Mouse (Mus musculus): ENCODE measurements around the gene Adck1. TPM values are rescaled to one million over a fixed set of nuclear protein-coding genes. Genes with fewer than 3 reads are reported as not detected.

Adck1 gene
- polyA plus RNA-seq, 1 experiment: 3.6 TPM

DNA sequence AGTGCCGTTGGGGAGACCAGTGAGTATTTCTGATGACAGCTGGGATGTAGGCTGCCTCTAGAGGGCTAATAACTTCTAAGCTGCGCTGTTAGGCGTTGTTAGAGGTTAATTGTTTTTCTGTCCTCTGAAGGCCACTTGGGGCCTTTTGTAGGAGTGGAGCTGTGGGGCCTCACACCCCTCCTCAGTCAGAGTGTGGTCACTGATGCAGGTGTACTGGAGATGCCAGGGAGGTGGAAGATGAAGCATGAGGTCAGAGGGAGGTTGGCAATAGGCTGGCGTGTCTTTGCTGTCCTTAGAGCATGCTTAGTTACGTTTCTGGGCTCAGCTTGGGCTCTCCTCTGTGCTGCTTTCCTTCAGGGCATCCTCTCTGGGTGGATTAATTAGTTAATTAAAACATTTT, 11.7 kb downstream of the Adck1 start:
- TF ChIP-seq GATA1 (IDR thresholded peaks at IDR 0.05; ENCODE audit: borderline replicate concordance, low read length): no peak
- TF ChIP-seq FLI1 (IDR thresholded peaks at IDR 0.05; ENCODE audit: low read length): no peak
- H3K36me3 ChIP-seq (replicated peaks; ENCODE audit: low read length): peaks cover 29% of the 10 kb centered on the region

DNA sequence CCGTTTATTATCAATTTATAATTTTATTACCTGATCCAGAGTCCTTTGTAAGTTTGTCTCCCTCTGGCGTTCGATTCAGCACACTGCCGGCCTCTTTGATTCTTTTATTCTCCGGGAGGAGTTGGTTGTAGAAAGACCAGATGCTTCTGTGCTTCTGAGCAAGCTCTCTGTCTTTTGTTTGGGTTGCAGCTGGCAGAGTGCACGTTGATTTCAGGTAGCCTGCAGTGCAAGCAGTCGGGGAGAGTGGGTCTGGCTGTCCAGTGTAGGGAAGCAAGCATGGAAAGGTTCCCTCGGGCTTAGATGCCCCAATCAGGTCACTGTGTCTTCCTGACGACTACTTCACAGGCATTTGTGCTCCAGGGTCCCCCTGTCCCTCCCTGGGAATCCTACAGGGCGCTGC, 16.5 kb downstream of the Adck1 start:
- H3K9me3 ChIP-seq: no peaks in the 10 kb centered on the region
- TF ChIP-seq FLI1 (IDR thresholded peaks at IDR 0.05; ENCODE audit: low read length): no peak
- no peak for TF ChIP-seq GATA1 (IDR thresholded peaks at IDR 0.05; ENCODE audit: borderline replicate concordance, low read length)
- H3K4me1 ChIP-seq: peaks cover 6% of the 10 kb centered on the region
- no peaks in the 10 kb centered on the region for H3K27me3 ChIP-seq (replicated peaks)
- peaks cover 56% of the 10 kb centered on the region for H3K36me3 ChIP-seq (replicated peaks; ENCODE audit: low read length)
- no peak overlapping the region for H3K4me3 ChIP-seq (replicated peaks)

More for the DNA sequence above, 11.7 kb downstream of the Adck1 start:
- Histone ChIP-seq H3K4me1 (peaks cover 32% of the 10 kb centered on the region), H3K9me3 (no peaks in the 10 kb centered on the region), H3K4me3 (replicated peaks) (no peak overlapping the region), H3K27me3 (replicated peaks) (no peaks in the 10 kb centered on the region)

DNA sequence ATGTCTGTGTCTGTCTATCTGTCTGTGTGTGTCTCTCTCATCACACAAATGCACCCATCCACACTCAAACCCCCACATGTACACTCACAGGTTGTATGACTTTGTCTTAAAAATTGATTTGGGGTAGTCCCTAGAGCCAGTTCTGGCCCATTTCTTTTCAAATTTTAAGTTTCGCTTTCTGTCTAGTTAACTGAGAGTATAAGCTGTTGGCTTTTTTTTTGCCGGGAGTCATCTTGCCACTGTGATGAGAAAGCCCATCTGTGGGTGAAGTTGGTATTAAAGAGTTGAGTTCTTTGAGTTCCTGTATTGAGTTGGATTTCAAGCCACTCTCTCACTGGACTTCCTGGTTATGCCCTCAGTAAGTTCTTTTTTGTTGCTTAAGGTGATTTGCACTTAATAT, 17.9 kb downstream of the Adck1 start:
- Histone ChIP-seq H3K36me3 (replicated peaks; ENCODE audit: low read length) (peaks cover 48% of the 10 kb centered on the region), H3K27me3 (replicated peaks) (no peaks in the 10 kb centered on the region), H3K4me3 (replicated peaks) (no peak overlapping the region), H3K9me3 (no peaks in the 10 kb centered on the region), H3K4me1 (peaks cover 6% of the 10 kb centered on the region)
- TF ChIP-seq GATA1 (IDR thresholded peaks at IDR 0.05; ENCODE audit: borderline replicate concordance, low read length) (no peak), FLI1 (IDR thresholded peaks at IDR 0.05; ENCODE audit: low read length) (no peak)

DNA sequence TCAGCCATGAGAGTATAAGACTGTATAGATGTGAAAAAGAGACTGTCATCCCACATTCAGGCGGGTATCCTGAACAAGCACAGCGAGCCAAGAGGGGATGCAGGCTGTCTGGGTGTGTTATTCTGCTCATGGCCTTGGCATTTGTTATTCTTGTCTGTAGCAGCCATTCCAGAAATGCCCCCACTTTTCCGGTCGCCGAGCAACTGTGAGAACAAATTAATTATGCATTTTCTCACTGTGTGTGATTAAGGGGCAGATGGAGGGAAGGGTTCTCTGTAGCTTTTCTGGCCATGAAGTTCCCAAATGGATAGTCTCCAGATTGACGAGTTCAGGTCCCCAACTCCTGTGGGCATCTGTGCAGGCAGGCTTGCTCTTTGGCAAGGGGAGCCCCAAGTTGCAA, 28.5 kb downstream of the Adck1 start:
- Histone ChIP-seq H3K4me1 (peaks cover 9% of the 10 kb centered on the region; the same call in 1 of the 2 replicates), H3K9me3 (no peaks in the 10 kb centered on the region), H3K4me3 (replicated peaks) (no peak overlapping the region), H3K36me3 (replicated peaks; ENCODE audit: low read length) (peaks cover 39% of the 10 kb centered on the region), H3K27me3 (replicated peaks) (no peaks in the 10 kb centered on the region)
- no peak for TF ChIP-seq GATA1 (IDR thresholded peaks at IDR 0.05; ENCODE audit: borderline replicate concordance, low read length)
- TF ChIP-seq FLI1 (IDR thresholded peaks at IDR 0.05; ENCODE audit: low read length): no peak

DNA sequence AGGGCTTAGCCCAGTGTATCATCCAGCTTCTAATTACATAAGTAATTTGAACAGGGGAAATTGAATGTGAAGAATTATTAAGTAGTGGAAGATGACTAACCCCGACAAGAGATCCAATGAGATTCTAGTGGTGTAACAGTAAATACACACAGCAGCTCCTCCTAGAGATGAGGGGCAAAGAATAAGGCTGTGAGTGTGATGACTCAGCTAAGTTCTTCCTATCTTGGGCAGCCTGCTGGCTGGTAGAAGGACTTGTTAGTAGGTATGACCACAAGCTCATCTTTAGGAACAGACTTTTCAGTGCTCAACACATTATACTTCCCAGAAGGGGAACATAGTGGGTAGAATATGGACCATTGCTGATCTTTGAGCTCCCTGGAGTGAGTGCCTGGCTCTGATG, 38.3 kb downstream of the Adck1 start:
- Histone ChIP-seq H3K4me1 (peaks cover 42% of the 10 kb centered on the region), H3K4me3 (replicated peaks) (no peak overlapping the region), H3K36me3 (replicated peaks; ENCODE audit: low read length) (peaks cover 35% of the 10 kb centered on the region), H3K27me3 (replicated peaks) (no peaks in the 10 kb centered on the region), H3K9me3 (no peaks in the 10 kb centered on the region)
- TF ChIP-seq GATA1 (IDR thresholded peaks at IDR 0.05; ENCODE audit: borderline replicate concordance, low read length): no peak
- no peak for TF ChIP-seq FLI1 (IDR thresholded peaks at IDR 0.05; ENCODE audit: low read length)

DNA sequence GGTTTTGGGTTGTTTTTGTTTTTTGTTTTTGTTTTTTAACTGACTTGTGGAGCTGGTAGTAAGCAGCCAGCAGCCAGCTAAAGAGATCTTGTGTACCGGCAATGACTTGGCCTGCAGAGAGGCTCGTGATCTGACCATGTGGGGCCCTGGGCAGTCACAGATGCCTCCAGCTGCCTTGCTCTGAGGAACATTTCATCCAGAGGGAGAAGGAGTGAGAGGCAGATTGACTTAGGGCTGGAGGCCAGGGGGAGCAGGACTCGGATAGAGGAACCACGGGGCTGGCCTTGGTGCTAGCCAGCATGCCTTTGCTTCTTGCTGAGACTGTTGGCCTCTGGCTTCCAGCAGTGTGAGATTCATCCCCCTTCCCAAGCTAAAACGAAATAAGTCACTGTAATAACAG, 43.2 kb downstream of the Adck1 start:
- Histone ChIP-seq H3K27me3 (replicated peaks) (no peaks in the 10 kb centered on the region), H3K4me3 (replicated peaks) (no peak overlapping the region), H3K9me3 (no peaks in the 10 kb centered on the region), H3K4me1 (peaks cover 57% of the 10 kb centered on the region), H3K36me3 (replicated peaks; ENCODE audit: low read length) (peaks cover 58% of the 10 kb centered on the region)
- TF ChIP-seq GATA1 (IDR thresholded peaks at IDR 0.05; ENCODE audit: borderline replicate concordance, low read length) (no peak), FLI1 (IDR thresholded peaks at IDR 0.05; ENCODE audit: low read length) (no peak)

DNA sequence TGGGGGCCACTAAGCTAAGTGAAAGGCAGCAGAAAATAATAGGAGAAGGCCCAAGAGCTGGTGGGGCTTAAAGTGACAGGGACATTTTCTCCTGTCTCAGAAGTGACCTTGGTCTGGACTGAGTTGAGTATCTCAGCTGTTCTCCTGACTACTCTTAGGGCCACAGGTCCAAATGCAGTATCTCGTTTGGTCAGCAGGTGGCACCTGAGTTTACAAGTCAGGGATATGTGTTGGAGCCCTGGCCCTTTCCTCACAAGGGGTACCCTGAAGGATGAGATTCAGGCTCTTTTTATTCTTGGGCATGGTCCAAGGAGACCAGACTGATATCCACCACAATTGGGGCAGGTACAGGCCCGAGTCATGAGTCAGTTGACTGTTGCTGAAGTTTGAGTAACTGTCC, 44.8 kb downstream of the Adck1 start:
- Histone ChIP-seq H3K4me3 (replicated peaks) (no peak overlapping the region), H3K27me3 (replicated peaks) (no peaks in the 10 kb centered on the region), H3K36me3 (replicated peaks; ENCODE audit: low read length) (peaks cover 68% of the 10 kb centered on the region), H3K4me1 (peaks cover 47% of the 10 kb centered on the region), H3K9me3 (no peaks in the 10 kb centered on the region)
- no peak for TF ChIP-seq FLI1 (IDR thresholded peaks at IDR 0.05; ENCODE audit: low read length)
- TF ChIP-seq GATA1 (IDR thresholded peaks at IDR 0.05; ENCODE audit: borderline replicate concordance, low read length): no peak

DNA sequence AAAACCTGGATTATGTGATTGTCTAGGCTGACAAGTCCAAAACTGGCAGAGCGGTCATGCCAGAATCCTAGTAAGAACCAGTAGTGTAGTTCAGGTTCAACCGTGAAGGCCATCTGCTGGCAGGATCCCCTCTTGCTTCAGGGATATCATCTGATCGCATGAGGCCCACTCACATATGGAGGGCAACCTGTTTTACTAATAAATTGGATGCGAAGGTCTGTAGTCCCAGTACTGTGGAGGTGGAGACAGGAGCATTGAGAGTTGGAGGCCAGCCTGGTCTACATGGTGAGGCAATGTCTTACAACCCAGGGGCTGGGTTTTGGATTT, 47.6 kb downstream of the Adck1 start:
- peaks cover 66% of the 10 kb centered on the region for H3K36me3 ChIP-seq (replicated peaks; ENCODE audit: low read length)
- H3K27me3 ChIP-seq (replicated peaks): no peaks in the 10 kb centered on the region
- H3K4me3 ChIP-seq (replicated peaks): no peak overlapping the region
- TF ChIP-seq GATA1 (IDR thresholded peaks at IDR 0.05; ENCODE audit: borderline replicate concordance, low read length) (no peak), FLI1 (IDR thresholded peaks at IDR 0.05; ENCODE audit: low read length) (no peak)
- no peaks in the 10 kb centered on the region for H3K9me3 ChIP-seq
- H3K4me1 ChIP-seq: peaks cover 58% of the 10 kb centered on the region

DNA sequence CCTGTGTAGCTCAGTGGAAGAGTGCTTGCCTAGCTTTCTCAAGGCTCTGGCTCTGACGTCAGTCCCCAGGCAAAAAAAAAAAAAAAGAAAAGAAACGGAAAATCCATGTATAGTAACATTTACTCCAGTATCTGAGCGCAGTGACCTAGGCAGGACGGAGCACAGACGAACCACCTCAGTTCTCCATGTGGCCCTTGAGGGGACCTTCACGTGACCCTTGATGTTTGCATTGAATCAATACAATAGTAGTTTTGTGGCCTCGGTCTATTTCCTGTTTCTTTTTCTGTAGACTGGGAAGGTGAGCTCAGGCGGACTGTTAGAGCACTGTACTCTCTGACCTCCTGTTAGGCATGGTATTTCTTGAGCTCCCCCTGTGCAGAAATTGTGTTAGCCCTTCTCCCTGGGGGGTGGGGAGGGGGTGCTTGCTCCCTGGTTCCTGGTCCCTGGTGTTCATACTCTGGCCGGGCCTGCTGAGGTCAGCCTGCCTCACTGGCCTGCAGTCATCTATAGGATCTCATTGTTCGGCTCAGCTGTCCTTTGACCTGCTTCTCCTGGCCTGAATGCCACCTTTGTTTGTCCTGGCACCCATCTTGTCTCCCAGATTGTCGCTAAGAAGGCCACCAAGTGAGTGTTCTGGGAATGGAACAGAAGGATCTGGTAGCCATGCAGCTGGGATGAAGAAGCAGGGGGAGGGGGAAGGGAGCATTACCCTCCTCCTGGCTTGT, 48.1 kb downstream of the Adck1 start:
- no peak overlapping the region for H3K4me3 ChIP-seq (replicated peaks)
- no peak for TF ChIP-seq FLI1 (IDR thresholded peaks at IDR 0.05; ENCODE audit: low read length)
- TF ChIP-seq GATA1 (IDR thresholded peaks at IDR 0.05; ENCODE audit: borderline replicate concordance, low read length): no peak
- no peaks in the 10 kb centered on the region for H3K27me3 ChIP-seq (replicated peaks)
- peaks cover 58% of the 10 kb centered on the region for H3K4me1 ChIP-seq
- no peaks in the 10 kb centered on the region for H3K9me3 ChIP-seq
- H3K36me3 ChIP-seq (replicated peaks; ENCODE audit: low read length): peaks cover 65% of the 10 kb centered on the region

DNA sequence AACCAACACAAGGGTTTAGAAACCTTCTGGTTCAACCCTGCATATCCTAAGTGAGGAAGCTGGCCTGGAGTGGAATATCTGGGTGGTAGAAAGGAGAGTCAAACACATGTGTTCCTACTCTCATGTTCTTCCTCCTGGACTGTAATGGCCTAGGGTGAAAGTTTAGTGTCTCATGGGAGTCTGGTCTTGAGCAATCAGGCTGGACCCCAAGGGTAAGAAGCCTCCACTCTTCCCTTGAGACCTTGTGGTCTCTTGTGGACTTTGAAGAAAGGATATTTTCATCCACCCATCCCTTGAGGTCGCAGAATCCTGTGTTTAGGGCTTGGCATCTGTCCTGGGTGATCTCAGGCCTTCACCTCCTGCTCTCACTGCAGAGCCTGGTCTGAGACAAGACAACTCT, 52.9 kb downstream of the Adck1 start:
- peaks cover 19% of the 10 kb centered on the region for H3K4me1 ChIP-seq
- no peak overlapping the region for H3K4me3 ChIP-seq (replicated peaks)
- TF ChIP-seq FLI1 (IDR thresholded peaks at IDR 0.05; ENCODE audit: low read length): no peak
- TF ChIP-seq GATA1 (IDR thresholded peaks at IDR 0.05; ENCODE audit: borderline replicate concordance, low read length): no peak
- H3K9me3 ChIP-seq: no peaks in the 10 kb centered on the region
- no peaks in the 10 kb centered on the region for H3K27me3 ChIP-seq (replicated peaks)
- peaks cover 55% of the 10 kb centered on the region for H3K36me3 ChIP-seq (replicated peaks; ENCODE audit: low read length)

All from megakaryocyte, embryonic 14.5 days (primary cell).